Mouse (Mus musculus) ES-Bruce4 (cell line): ENCODE results near the gene Cdhr5. TPM values are rescaled to one million over a fixed set of nuclear protein-coding genes. Genes with fewer than 3 reads are reported as not detected.
"Not testable (repeated sequence)": the region's sequence is repeated elsewhere in the genome, so short reads cannot be mapped to it uniquely, and the experiment has no call there.

Experiments
- H3K27ac ChIP-seq: 2 replicates; pipeline ENCODE4 v1.5.1; 2012; ENCODE audit warnings: low read length, inconsistent platforms; ENCODE audit not compliant: insufficient read depth
- H3K27me3 ChIP-seq: 2 replicates; pipeline ENCODE4 v1.6.1; 2012; ENCODE audit warnings: mild to moderate bottlenecking, low read length, inconsistent platforms; ENCODE audit not compliant: control insufficient read depth, poor library complexity, insufficient read depth, severe bottlenecking
- H3K36me3 ChIP-seq: 2 replicates; pipeline ENCODE4 v1.6.1; 2012; ENCODE audit warnings: inconsistent platforms, mild to moderate bottlenecking, low read length, moderate library complexity; ENCODE audit not compliant: control insufficient read depth, poor library complexity, insufficient read depth, severe bottlenecking
- H3K4me1 ChIP-seq: one replicate; pipeline ENCODE4 v1.8.1; 2011; ENCODE audit warnings: low read length; ENCODE audit not compliant: control insufficient read depth, insufficient read depth
- H3K4me3 ChIP-seq: 2 replicates; pipeline ENCODE4 v1.5.1; 2011; ENCODE audit warnings: low read depth, mild to moderate bottlenecking, low read length
- H3K9ac ChIP-seq: 2 replicates; pipeline ENCODE4 v1.6.1; 2012; ENCODE audit warnings: low read depth, mild to moderate bottlenecking, inconsistent platforms; ENCODE audit not compliant: poor library complexity, severe bottlenecking
- H3K9me3 ChIP-seq: replicated peaks from 2 replicates; pipeline ENCODE4 v1.6.1; 2012; ENCODE audit warnings: mild to moderate bottlenecking, low read length, inconsistent platforms; ENCODE audit not compliant: control insufficient read depth, poor library complexity, insufficient read depth, severe bottlenecking
- CTCF ChIP-seq: IDR thresholded peaks from one replicate; pipeline ENCODE4 v1.8.1; 2011; ENCODE audit warnings: low read depth, low read length
- EP300 ChIP-seq: IDR thresholded peaks from 2 replicates; pipeline ENCODE4 v1.6.1; 2011; ENCODE audit warnings: low read depth, low read length; ENCODE audit not compliant: insufficient read depth
- POLR2A ChIP-seq: IDR thresholded peaks from one replicate; pipeline ENCODE4 v1.8.1; 2011; ENCODE audit warnings: low read length; ENCODE audit not compliant: insufficient read depth
- polyA plus RNA-seq: library from polyadenylated mRNA; stranded (reverse); fragments of >200 nt; gene quantifications from 2 replicates; pipeline ENCODE4 v1.2.4, GENCODE M21; 2011; ENCODE audit warnings: low read depth; ENCODE audit not compliant: missing spikeins, insufficient read depth, insufficient read length

Gene Cdhr5
- polyA plus RNA-seq, 1 experiment = not detected

DNA sequence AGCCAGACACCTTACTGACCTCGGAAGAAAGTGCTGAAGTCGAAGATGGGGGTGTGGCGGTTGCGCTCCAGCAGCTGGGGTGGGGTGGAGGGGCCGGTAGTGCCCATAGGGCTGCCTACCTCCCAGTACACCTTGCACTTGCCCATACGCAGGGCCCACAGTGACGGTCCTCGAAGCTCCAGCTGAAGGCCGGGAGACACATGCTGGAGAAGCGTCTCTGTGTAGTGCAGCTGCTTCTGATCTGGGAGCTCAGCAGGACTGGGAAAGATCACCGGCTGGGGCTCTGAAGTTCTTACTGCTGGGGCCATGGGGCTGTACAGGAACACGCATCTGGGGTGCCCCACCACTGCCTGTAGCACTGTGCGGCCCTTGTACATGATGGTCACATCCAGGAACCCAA is 12.9 kb downstream of the Cdhr5 start:
- Histone ChIP-seq H3K27ac (no peak overlapping the region), H3K36me3 (peaks cover 35% of the 10 kb centered on the region), H3K9ac (no peak overlapping the region), H3K9me3 (no peaks in the 10 kb centered on the region), H3K4me3 (no peak overlapping the region), H3K27me3 (no peaks in the 10 kb centered on the region), H3K4me1 (no peaks in the 10 kb centered on the region)
- TF ChIP-seq EP300 (no peak), POLR2A (no peak), CTCF (no peak)

DNA sequence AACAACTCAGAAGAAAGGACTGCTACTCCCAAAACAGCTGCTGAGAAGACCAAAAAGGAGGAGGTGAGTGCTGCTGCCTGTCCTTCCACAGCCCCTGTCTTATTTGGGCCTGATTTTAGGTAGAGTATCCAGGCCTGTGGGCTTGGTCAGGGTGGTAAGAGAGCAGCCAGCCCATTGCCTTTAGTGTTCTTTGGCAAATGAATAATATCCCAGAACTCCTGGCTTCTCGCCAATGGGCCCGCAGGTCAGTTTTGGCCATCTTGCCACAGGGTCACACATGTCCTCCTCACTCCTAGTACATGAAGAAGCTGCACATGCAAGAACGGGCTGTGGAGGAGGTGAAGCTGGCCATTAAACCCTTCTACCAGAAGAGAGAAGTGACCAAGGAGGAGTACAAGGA is 15.1 kb downstream of the Cdhr5 start:
- TF ChIP-seq POLR2A = no peak
- no peak for TF ChIP-seq CTCF
- no peak for TF ChIP-seq EP300
- Histone ChIP-seq H3K27me3 (no peaks in the 10 kb centered on the region), H3K36me3 (peaks cover 56% of the 10 kb centered on the region)

DNA sequence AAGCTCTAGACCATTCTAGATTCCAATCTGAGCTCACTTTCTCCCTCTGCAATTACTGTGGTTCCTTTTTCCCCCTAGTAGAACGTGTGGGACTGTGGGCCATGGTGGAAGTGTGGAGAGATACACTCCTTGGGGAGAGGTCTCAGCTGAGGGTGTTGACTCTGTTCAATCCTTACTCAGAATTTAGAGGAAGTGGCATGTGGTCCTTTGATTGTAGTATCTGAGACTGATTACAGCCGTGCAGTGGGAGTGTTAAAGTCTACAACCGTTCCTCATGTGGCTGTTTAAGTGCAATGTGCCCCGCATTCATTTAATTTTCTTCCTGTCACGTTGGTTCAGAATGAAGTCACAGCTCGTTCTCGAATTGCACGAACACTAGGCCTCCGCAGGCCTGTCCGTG is 20.4 kb downstream of the Cdhr5 start:
- H3K4me1 ChIP-seq = no peaks in the 10 kb centered on the region
- no peak overlapping the region for H3K9ac ChIP-seq
- H3K9me3 ChIP-seq = no peaks in the 10 kb centered on the region
- H3K27me3 ChIP-seq = no peaks in the 10 kb centered on the region
- H3K4me3 ChIP-seq = no peak overlapping the region
- no peak overlapping the region for H3K27ac ChIP-seq
- no peak for TF ChIP-seq EP300
- TF ChIP-seq POLR2A = no peak
- TF ChIP-seq CTCF = no peak
- peaks cover 83% of the 10 kb centered on the region for H3K36me3 ChIP-seq

More for the DNA sequence above, 15.1 kb downstream of the Cdhr5 start:
- no peak overlapping the region for H3K27ac ChIP-seq
- no peaks in the 10 kb centered on the region for H3K4me1 ChIP-seq
- H3K9me3 ChIP-seq = no peaks in the 10 kb centered on the region
- no peak overlapping the region for H3K4me3 ChIP-seq
- no peak overlapping the region for H3K9ac ChIP-seq

DNA sequence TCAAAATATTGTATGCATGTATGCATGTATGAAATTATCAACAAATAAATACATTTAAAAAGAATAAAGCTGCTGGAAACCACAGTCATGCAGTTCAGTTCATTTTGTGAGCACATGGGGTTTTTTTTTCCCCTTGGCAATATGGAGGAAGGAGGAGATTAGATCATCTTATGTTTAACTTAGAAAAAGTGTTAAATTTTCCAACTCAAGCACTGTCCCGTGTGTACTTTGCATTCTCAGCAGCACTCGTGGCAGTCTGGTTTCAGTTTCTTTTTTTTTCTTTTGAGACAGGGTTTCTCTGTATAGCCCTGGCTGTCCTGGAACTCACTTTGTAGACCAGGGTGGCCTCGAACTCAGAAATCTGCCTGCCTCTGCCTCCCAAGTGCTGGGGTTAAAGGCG is 26.1 kb downstream of the Cdhr5 start:
- not testable (repeated sequence) for H3K9ac ChIP-seq, H3K27ac ChIP-seq, H3K9me3 ChIP-seq, H3K27me3 ChIP-seq, H3K4me3 ChIP-seq, H3K4me1 ChIP-seq
- peaks cover 85% of the 10 kb centered on the region for H3K36me3 ChIP-seq

DNA sequence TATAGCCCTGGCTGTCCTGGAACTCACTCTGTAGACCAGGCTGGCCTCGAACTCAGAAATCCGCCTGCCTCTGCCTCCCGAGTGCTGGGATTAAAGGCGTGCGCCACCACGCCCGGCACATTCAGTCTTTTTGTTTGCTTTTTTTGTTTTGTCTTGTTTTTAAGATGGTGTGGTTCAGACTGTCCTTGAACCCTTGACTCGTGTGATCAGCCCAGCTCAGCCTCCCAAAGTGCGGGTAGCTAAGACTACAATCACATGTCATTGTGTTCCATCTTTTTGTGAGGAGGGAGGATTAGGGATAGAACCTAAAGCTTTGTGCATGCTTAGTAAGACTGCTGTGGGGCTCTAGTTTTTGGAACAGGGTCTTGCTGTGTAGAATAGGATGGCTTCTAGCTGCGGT is 45.0 kb downstream of the Cdhr5 start:
- peaks cover 42% of the 10 kb centered on the region for H3K36me3 ChIP-seq

DNA sequence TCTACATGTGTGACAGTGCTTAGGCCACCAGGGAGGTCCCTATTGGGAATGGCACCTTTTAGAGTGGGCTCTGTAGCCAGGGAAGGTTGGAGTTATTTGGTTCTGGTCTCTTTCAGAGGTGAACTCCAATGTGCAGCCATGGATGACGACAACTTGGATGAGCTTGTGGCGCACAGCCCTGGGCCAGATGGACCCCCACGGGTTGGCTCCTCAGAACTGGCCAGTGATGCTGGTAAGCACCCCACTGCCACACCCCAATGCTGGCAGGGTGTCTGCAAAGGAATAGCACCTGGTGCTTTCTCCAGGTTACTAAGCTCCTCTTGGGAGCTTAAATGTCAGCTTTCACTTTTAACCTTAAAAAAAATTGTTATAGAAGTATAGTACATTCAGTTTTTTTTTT is 45.5 kb downstream of the Cdhr5 start:
- H3K36me3 ChIP-seq = peaks cover 39% of the 10 kb centered on the region
- TF ChIP-seq CTCF = no peak
- no peak for TF ChIP-seq POLR2A
- TF ChIP-seq EP300 = no peak
- H3K27ac ChIP-seq = no peak overlapping the region
- no peak overlapping the region for H3K9ac ChIP-seq
- no peak overlapping the region for H3K4me3 ChIP-seq
- H3K4me1 ChIP-seq = no peaks in the 10 kb centered on the region
- no peaks in the 10 kb centered on the region for H3K9me3 ChIP-seq
- H3K27me3 ChIP-seq = no peaks in the 10 kb centered on the region

More for the DNA sequence above, 45.0 kb downstream of the Cdhr5 start:
- H3K9ac ChIP-seq = no peak overlapping the region
- H3K9me3 ChIP-seq = no peaks in the 10 kb centered on the region
- H3K27ac ChIP-seq = no peak overlapping the region
- no peaks in the 10 kb centered on the region for H3K4me1 ChIP-seq
- TF ChIP-seq EP300 (no peak), CTCF (no peak), POLR2A (no peak)
- H3K4me3 ChIP-seq = no peak overlapping the region
- no peaks in the 10 kb centered on the region for H3K27me3 ChIP-seq

DNA sequence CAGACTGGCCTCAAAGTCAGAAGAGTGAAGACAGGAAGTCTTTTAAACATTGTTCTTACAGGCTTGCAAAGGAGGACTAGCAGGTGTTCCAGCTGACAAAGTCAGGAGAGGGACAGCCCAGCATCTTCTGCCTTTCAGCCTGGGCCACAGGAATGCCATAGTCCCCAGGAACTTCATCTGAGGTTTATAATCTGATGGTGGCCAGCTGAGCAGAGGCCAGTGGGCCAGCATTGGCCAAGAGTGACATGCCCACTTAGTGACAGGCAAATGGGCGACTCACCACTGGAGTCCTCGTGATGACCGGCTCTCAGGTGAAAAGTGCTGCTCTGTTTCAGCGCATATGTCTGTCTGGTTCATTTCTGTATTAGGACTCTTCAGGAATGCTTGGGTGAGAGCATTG is 46.0 kb downstream of the Cdhr5 start:
- no peak overlapping the region for H3K9ac ChIP-seq
- H3K4me3 ChIP-seq = no peak overlapping the region
- H3K9me3 ChIP-seq = no peaks in the 10 kb centered on the region
- TF ChIP-seq EP300 (no peak), CTCF (no peak), POLR2A (no peak)
- no peak overlapping the region for H3K27ac ChIP-seq
- no peaks in the 10 kb centered on the region for H3K27me3 ChIP-seq
- H3K4me1 ChIP-seq = no peaks in the 10 kb centered on the region
- H3K36me3 ChIP-seq = peaks cover 36% of the 10 kb centered on the region
